ENCODE assay signal across 15 mouse cellular contexts in genomic region chr8:125272089-125272866, GRCm38 (mm10).
DNase-seq lines count a peak whose midpoint lies in the region; ATAC-seq and TF ChIP-seq lines count a peak whose summit lies in the region.
"Had no signal": no experiment of that assay in that cellular context is flagged by ENCODE, and none has a peak within 500 bp of the region (broad histone marks: within the 10 kb centered on the region; RNA-seq: fewer than 3 reads in every experiment).

No protein-coding gene starts in this region.

- H3K9me3 ChIP-seq in forebrain, embryonic 12.5 days, result no peaks in the 10 kb centered on the region
- no peaks in the 10 kb centered on the region for H3K9me3 ChIP-seq in forebrain, embryonic 15.5 days
- H3K9me3 ChIP-seq in midbrain, embryonic 14.5 days (ENCODE audit: control insufficient read depth, low read length), result no peaks in the 10 kb centered on the region
- 0 out of 2 replicates have a peak, but pooled peaks cover 4% of the 10 kb centered on the region for H3K9me3 ChIP-seq in midbrain, embryonic 13.5 days
- H3K9me3 ChIP-seq in stomach, postnatal 0 days (ENCODE audit: control insufficient read depth, low read length), result no peaks in the 10 kb centered on the region
- H3K9me3 ChIP-seq: limb, embryonic 10.5 days; neural tube, embryonic 13.5 days had no signal

- H3K36me3 ChIP-seq in forebrain, embryonic 12.5 days (replicated peaks), result no peaks in the 10 kb centered on the region
- no peaks in the 10 kb centered on the region for H3K36me3 ChIP-seq in forebrain, embryonic 15.5 days
- no peaks in the 10 kb centered on the region for H3K36me3 ChIP-seq in midbrain, embryonic 14.5 days (ENCODE audit: control insufficient read depth, insufficient read depth, low read length)
- H3K36me3 ChIP-seq in midbrain, embryonic 13.5 days, result no peaks in the 10 kb centered on the region
- H3K36me3 ChIP-seq in stomach, postnatal 0 days (ENCODE audit: control insufficient read depth, insufficient read depth, low read length), result no peaks in the 10 kb centered on the region
- H3K36me3 ChIP-seq: limb, embryonic 10.5 days; neural tube, embryonic 13.5 days had no signal

- H3K27me3 ChIP-seq in forebrain, embryonic 12.5 days, result no peaks in the 10 kb centered on the region; the same call in 1 of the 2 replicates
- no peaks in the 10 kb centered on the region for H3K27me3 ChIP-seq in forebrain, embryonic 15.5 days
- no peaks in the 10 kb centered on the region for H3K27me3 ChIP-seq in midbrain, embryonic 14.5 days (ENCODE audit: control insufficient read depth, insufficient read depth, low read length)
- peaks cover 5% of the 10 kb centered on the region; the same call in 1 of the 2 replicates for H3K27me3 ChIP-seq in midbrain, embryonic 13.5 days
- no peaks in the 10 kb centered on the region for H3K27me3 ChIP-seq in stomach, postnatal 0 days (ENCODE audit: control insufficient read depth, insufficient read depth, low read length)

- H3K4me3 ChIP-seq in forebrain, embryonic 12.5 days (replicated peaks), result no peak overlapping the region
- no peak overlapping the region for H3K4me3 ChIP-seq in forebrain, embryonic 15.5 days
- no peak overlapping the region for H3K4me3 ChIP-seq in midbrain, embryonic 14.5 days (replicated peaks; ENCODE audit: low read depth, low read length)
- no peak overlapping the region for H3K4me3 ChIP-seq in midbrain, embryonic 13.5 days (replicated peaks)
- no peak overlapping the region for H3K4me3 ChIP-seq in stomach, postnatal 0 days (ENCODE audit: low read depth, low read length)
- H3K4me3 ChIP-seq: limb, embryonic 10.5 days; neural tube, embryonic 13.5 days had no signal

- 40% methylated on average over 13 of the region's 13 CpGs for WGBS in forebrain, embryonic 12.5 days
- 38% methylated on average over 13 of the region's 13 CpGs for WGBS in forebrain, embryonic 15.5 days
- WGBS in midbrain, embryonic 14.5 days, result 22% methylated on average over 13 of the region's 13 CpGs
- 27% methylated on average over 13 of the region's 13 CpGs for WGBS in midbrain, embryonic 13.5 days
- 42% methylated on average over 13 of the region's 13 CpGs for WGBS in stomach, postnatal 0 days

- peak; percentile 27; the same call in 1 of the 2 replicates for ATAC-seq in forebrain, embryonic 12.5 days (ENCODE audit: low FRiP score)
- ATAC-seq in forebrain, embryonic 15.5 days (replicated peaks), result no peak
- ATAC-seq in midbrain, embryonic 14.5 days (ENCODE audit: low FRiP score, low TSS enrichment), result no peak
- ATAC-seq in midbrain, embryonic 13.5 days, result no peak; the same call in 1 of the 2 replicates
- peak; percentile 67 for ATAC-seq in stomach, postnatal 0 days (ENCODE audit: low FRiP score, low TSS enrichment)
- ATAC-seq: inflammation-experienced regulatory T-cells, adult 6 months had no signal

- peaks cover 26% of the 10 kb centered on the region for H3K4me1 ChIP-seq in forebrain, embryonic 12.5 days
- H3K4me1 ChIP-seq in forebrain, embryonic 15.5 days, result peaks cover 21% of the 10 kb centered on the region
- peaks cover 9% of the 10 kb centered on the region for H3K4me1 ChIP-seq in midbrain, embryonic 14.5 days (ENCODE audit: control insufficient read depth, insufficient read depth, low read length)
- peaks cover 33% of the 10 kb centered on the region for H3K4me1 ChIP-seq in midbrain, embryonic 13.5 days (replicated peaks)
- no peaks in the 10 kb centered on the region for H3K4me1 ChIP-seq in stomach, postnatal 0 days (replicated peaks; ENCODE audit: control insufficient read depth, insufficient read depth)

- H3K4me2 ChIP-seq in forebrain, embryonic 12.5 days, result no peak overlapping the region
- no peak overlapping the region for H3K4me2 ChIP-seq in forebrain, embryonic 15.5 days (replicated peaks)
- no peak overlapping the region for H3K4me2 ChIP-seq in midbrain, embryonic 14.5 days (ENCODE audit: low read length)
- H3K4me2 ChIP-seq in midbrain, embryonic 13.5 days (replicated peaks), result no peak overlapping the region
- H3K4me2 ChIP-seq in stomach, postnatal 0 days (replicated peaks; ENCODE audit: low read depth), result no peak overlapping the region
- H3K4me2 ChIP-seq: neural tube, embryonic 13.5 days had no signal

- H3K27ac ChIP-seq in forebrain, embryonic 12.5 days, result peak overlapping the region; percentile 54; the same call in 1 of the 2 replicates
- no peak overlapping the region for H3K27ac ChIP-seq in forebrain, embryonic 15.5 days (replicated peaks)
- no peak overlapping the region for H3K27ac ChIP-seq in midbrain, embryonic 14.5 days (replicated peaks; ENCODE audit: low read depth, low read length)
- H3K27ac ChIP-seq in midbrain, embryonic 13.5 days, result no peak overlapping the region
- H3K27ac ChIP-seq in stomach, postnatal 0 days (replicated peaks), result peak overlapping the region; percentile 61; the same call in 1 of the 2 replicates
- H3K27ac ChIP-seq: liver, embryonic 14.5 days; neural tube, embryonic 13.5 days had no signal

- no peak overlapping the region for H3K9ac ChIP-seq in forebrain, embryonic 12.5 days
- H3K9ac ChIP-seq in forebrain, embryonic 15.5 days (replicated peaks), result no peak overlapping the region
- no peak overlapping the region for H3K9ac ChIP-seq in midbrain, embryonic 14.5 days (replicated peaks; ENCODE audit: low read length)
- H3K9ac ChIP-seq in midbrain, embryonic 13.5 days (replicated peaks), result no peak overlapping the region
- no peak overlapping the region for H3K9ac ChIP-seq in stomach, postnatal 0 days (ENCODE audit: low read length)
- H3K9ac ChIP-seq: liver, embryonic 14.5 days; neural tube, embryonic 13.5 days had no signal

- no peak for TF ChIP-seq CTCF in stomach, postnatal 0 days (IDR thresholded peaks at IDR 0.05; ENCODE audit: low read depth)

- DNase-seq in kidney, adult 9 months, result peak; percentile 26
- no peak for DNase-seq in kidney, adult 8-10 months
- peak; percentile 50 for DNase-seq in midbrain, embryonic 14.5 days
- DNase-seq in stomach, postnatal 0 days (ENCODE audit: low spot score), result peak; percentile 30
- DNase-seq in left cerebral cortex, adult 8-10 months (ENCODE audit: low spot score in 2 of 2), result no peak
- DNase-seq: adrenal gland, postnatal 36 days; cerebellum, adult 11 months; thymus, postnatal 14 days had no signal

- TF ChIP-seq EP300 in stomach, postnatal 0 days (optimal IDR thresholded peaks at IDR 0.05), result no peak

Comparison
In these comparisons a context has a peak if more than half of its experiments do, and no peak if none do; other contexts are left out.
1. ATAC-seq: peak in forebrain, embryonic 12.5 days (single experiment) and stomach, postnatal 0 days (single experiment); none in forebrain, embryonic 15.5 days (single experiment), midbrain, embryonic 14.5 days (single experiment) and midbrain, embryonic 13.5 days (single experiment).
2. H3K27ac ChIP-seq: peak in forebrain, embryonic 12.5 days (single experiment) and stomach, postnatal 0 days (single experiment); none in forebrain, embryonic 15.5 days (single experiment), midbrain, embryonic 14.5 days (single experiment) and midbrain, embryonic 13.5 days (single experiment).
3. DNase-seq: peak in kidney, adult 9 months (single experiment), midbrain, embryonic 14.5 days (single experiment) and stomach, postnatal 0 days (single experiment); none in kidney, adult 8-10 months (0 of 2) and left cerebral cortex, adult 8-10 months (0 of 2).